Mouse (Mus musculus) frontal cortex, postnatal 14 days (tissue): Measurements from ENCODE around the gene Ppp1r37.

Experiments used
- DNase-seq, 2 experiments: peaks; one replicate each; pipeline ENCODE4 v3.0.0; 2022; ENCODE audit warnings: low spot score in 2 of 2

Ppp1r37 gene

DNA sequence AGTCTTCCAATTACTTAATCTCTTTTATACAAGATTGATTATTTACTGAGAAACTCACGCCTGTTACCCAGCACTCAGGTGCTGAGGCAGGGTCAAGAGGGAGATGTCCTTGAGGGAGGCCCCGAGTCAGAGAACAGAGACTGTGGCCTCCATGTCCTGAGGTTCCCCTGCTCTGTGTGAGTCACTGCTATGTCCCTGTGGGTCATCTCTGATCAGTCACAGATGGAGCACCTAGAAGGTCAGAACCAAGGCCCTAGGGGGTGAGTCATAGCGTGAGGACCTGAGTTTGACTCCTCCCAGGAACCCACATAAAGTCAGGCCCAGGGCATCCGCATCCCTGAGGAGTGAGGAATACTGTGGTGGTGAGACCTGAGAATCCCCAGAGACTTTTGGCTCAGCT, 61.2 kb downstream of the Ppp1r37 start:
- no peak for DNase-seq

DNA sequence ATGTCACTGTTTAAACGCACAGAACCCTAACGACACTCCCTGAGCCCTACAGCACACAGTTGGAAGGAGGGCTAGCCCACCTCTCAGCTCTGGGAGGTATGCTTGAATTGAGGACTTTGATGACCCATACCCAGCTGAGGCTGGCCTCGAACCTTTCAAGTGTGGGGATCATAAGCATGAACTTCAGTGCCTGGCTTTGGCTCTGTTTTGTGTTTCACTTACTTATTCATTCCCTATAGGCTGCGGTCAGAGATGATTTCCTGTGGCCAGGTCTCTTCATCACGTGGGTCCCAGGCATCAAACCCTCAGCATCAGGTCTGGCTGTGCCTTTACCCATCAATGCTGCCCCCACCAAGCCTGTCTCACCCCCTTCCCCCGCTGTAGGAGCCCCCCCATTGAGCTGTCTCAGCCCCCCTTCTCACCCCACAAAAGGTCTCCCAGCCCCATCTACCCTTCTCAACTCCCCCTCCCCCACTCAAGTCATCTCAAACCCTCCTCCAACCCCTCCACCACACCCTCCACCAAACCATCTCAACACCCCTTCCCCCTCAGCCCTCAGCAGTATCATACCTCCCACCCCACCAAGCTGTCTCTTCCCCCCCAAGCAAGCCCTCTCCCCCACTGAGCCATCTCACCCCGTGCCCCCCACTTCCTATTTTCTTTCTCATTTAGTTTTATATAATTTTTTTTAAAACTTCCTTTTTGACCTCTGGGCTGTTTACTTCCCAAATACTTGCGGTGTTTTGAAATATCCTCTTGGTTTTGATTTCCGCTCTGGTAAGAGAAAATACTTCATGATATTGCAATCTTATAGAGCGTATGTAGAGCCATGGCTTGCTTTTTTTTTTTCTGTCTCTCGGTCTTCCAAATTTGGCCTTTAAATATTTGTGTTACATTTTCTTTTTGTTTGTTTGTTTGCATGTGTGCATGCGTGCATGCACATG, 62.2 kb downstream of the Ppp1r37 start:
- DNase-seq, result no peak

DNA sequence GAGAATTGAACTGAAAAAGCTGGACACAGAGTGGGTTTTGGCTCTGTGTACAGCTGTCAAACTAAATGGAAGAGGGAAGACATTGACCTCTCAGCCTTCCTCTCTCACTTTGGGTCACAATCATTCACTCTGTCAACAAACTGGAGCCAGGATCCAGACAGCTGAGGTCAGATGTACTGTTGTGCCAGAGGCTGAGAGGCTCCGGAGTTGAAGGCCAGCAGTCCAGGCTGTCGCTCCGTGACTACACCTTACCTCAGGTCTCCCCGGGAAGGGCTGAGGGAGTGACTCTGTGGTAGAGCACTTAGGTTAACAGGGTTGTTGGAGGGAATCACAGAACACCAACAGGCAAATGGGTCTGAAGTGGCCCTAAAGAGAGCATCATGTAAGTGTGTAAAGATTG, 64.5 kb downstream of the Ppp1r37 start:
- no peak for DNase-seq

DNA sequence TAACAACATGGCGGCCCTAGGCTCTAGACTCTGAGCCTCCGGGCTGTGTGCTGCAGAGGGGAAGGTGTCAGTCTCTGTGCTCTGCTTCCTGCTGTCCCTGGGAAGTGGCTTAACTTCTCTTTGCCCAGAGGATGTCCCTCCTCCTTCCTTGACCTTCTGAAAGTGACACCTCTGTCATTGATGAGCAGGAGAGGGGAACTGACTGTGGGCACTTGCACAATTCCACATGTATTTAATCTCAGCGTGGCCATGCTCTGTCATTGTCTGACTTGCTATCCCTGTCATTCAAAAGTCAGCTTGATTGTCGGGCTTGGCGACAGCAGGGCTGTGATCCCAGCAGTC, 66.7 kb downstream of the Ppp1r37 start:
- DNase-seq, result no peak

DNA sequence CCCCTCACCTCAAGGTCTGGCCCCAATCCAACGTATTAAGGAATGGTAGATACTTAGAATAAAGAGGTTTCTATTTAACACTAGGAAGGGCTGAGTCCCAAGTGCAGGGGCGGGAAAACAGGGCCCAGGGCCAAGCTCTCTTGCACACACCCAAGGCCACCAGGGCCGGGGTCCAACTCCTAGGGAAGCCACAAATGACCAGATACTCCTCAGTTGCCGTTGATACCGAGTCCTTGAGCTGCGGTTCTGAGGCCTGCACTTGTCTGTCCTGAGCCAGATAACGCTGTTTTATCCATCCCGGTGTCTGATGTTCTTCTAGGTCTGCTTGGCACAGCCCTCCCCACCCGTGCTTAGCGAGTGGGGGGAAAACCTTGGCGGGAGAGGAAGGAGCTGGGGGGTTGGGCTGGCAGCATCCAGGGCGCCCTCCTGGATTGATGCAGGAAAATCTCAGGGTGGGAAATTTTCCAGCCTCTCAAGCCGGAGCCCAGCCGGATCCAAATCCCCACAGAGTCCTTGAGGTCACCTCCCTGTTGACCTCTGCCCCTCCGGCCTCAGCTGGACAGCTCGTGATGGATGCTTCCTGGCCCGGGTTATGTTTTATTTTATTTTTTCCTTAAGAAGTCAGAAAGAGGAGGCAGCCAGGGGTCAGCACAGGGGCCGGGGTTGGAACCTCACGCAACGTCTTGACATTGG, 67.2 kb downstream of the Ppp1r37 start:
- no peak for DNase-seq

DNA sequence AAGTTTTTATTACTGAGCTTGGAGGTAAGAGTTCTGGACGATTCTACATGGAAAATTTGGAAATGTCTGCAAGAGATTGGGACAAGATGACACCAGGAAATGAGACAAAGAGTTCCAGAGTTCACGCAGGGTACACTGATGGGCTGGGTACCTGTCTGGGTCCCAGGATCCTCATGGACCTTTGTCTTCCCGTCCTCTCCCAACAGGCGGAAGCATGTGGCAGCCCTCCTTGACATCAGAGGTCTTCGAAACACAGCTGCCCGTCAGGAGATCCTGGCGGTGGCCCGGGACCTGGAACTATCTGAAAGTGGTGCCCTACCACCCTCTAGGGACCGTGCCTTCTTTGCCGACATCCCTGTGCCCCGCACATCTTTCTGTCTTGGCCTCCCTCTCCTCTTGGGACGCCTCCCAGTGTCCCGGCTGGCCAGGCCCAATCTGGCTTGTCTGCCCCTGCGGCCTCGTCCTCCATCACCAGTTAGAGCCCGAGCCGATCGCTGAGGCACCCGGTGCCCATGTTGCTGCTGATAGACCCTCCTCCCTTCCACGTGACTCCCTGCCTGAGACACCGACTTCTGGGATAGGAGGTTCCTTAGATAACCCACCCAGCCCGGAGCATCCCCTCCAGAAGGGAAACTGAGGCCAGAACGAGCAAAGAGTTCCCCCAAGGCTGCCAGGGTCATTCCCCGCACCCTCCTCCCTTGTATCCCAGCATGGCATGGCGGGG, 68.0 kb downstream of the Ppp1r37 start:
- no peak for DNase-seq

DNA sequence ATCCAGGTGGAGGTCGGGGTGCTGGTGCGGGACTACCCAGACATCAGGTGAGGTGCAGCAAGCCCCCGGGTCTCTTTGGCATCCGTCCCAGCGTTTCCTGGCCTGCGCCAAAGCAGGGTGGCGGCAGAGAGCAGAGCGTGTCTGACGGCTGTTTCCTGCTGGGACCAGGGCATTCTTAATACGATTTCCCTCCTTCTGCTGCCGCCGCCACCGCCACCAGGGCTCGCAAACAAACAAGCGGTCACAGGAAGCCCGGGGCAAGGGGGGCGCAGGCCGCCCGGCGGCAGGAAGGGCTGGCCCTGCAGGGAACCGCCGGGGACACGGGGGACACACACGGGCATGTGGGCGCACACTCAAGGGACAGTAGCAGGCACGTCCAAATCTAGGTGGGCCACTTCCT, 71.1 kb downstream of the Ppp1r37 start:
- no peak for DNase-seq

DNA sequence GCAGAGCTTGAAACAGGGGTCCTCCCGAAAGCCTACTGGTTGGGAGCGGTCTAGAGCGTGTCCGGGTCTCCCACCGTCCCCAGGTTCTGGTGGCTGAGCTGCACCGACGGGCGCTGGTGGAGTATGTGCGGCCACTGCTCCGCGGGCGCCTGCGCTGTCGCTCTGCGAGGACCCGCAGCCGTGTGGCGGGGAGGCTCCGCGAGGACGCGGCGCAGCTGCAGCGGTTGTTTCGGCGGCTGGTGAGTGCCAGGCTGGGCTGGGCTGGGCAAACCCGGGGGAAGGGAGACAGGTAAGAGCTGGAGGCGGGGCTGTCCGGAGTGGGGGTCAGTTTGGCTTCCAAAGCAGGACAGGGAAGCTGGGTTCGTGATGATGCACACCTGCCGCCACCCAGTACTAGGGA, 73.4 kb downstream of the Ppp1r37 start:
- DNase-seq, result no peak

DNA sequence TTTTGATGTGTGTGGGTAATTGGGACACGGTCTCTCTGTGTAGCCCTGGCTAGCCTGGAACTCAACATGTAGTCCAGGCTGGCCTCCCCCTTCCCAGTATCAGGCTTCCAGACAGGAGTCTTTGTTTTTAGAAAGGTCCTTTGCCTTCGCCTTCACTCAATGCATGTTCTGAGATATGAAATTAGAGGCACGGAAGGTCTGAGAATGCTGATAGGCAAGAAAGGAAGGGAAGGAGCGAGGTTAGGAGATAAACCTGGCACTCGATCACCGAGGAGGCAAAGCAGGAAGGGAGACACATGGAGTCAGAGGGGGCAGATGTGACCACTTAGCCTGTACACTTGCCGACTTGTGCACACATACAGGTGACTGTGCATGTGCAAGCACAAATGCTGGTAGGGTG, 76.3 kb downstream of the Ppp1r37 start:
- DNase-seq, result no peak

DNA sequence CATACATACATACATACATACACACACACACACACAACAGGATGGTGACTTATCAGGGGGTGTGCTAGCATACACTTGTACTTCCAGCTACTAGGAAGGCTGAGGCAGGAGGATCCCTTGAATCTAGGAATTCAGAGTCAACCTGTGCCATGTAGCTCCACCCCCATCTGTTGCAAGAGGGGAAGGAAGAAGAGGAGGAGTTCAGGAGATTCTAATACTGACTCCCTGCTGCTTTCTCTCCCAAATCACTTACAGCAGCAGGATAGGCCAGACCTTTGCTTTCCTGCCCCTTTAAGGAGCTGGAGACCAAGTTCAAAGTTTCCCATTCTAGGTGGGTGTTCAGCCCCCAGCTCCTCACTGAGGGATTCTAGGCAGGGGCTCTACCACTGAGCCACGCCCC, 77.4 kb downstream of the Ppp1r37 start:
- DNase-seq, result no peak

DNA sequence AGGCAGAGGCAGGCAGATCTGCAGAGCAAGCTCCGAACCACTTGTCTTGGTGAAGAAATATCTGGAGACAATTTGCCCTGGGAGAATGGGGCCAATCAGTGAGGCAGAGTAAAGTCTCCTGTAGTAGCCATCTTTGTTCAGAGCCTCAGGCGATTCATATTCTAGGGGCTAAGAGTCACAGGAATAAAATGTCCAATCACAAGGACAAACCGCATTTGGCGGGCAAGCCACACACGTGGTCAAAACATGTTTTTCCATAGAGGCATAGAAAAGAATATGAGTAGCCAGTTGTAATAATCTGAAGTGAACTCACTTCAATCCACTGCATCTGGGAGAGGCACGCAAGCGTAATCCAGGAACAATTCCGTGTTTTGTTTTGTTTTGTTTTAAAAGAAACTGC, 79.6 kb downstream of the Ppp1r37 start:
- DNase-seq, result no peak
